Mouse (Mus musculus) ES-E14 (cell line): Measurements from ENCODE around the gene Gpx3.

ENCODE experiments used
- CHD2 ChIP-seq: IDR thresholded peaks from 2 replicates; pipeline ENCODE4 v1.6.1; 2014; ENCODE audit warnings: mild to moderate bottlenecking, low read depth, low read length, inconsistent platforms
- HCFC1 ChIP-seq: IDR thresholded peaks from 2 replicates; pipeline ENCODE4 v1.6.1; 2012; ENCODE audit warnings: low read length, inconsistent platforms, borderline replicate concordance; ENCODE audit not compliant: insufficient read depth
- MAFK ChIP-seq: IDR thresholded peaks from 2 replicates; pipeline ENCODE4 v1.6.1; 2014; ENCODE audit warnings: mild to moderate bottlenecking, low read depth, low read length, inconsistent platforms; ENCODE audit not compliant: insufficient read depth
- ZC3H11A ChIP-seq: IDR thresholded peaks from 2 replicates; pipeline ENCODE4 v1.6.1; 2012; ENCODE audit warnings: low read depth, mild to moderate bottlenecking, inconsistent platforms, low read length, borderline replicate concordance
- ZNF384 ChIP-seq: IDR thresholded peaks from 2 replicates; pipeline ENCODE4 v1.6.1; 2012; ENCODE audit warnings: low read depth, low read length, inconsistent platforms

GRCm38 (mm10) chr11:54905086-54905485 is 2.8 kb downstream of the Gpx3 start:
- TF ChIP-seq ZNF384 (no peak), CHD2 (no peak), HCFC1 (no peak), ZC3H11A (no peak), MAFK (no peak)
